Mouse (Mus musculus) heart, embryonic 13.5 days (tissue): ENCODE results near the gene Socs7. TPM values are rescaled to one million over a fixed set of nuclear protein-coding genes. Genes with fewer than 3 reads are reported as not detected.

Experiments
- ATAC-seq: fragments of 200-750 bp; cut with Nextera tagmentation; 2 replicates; pipeline ENCODE4 v1.8.0; 2017; ENCODE audit warnings: moderate TSS enrichment; ENCODE audit not compliant: insufficient number of reproducible peaks, low FRiP score, low TSS enrichment; ENCODE audit errors: extremely low read depth
- H3K27ac ChIP-seq: fragments of 300-500 bp; sonication (generic); replicated peaks from 2 replicates; pipeline ENCODE4 v1.5.1; 2015; ENCODE audit warnings: moderate library complexity, mild to moderate bottlenecking, inconsistent platforms
- H3K27me3 ChIP-seq: fragments of 300-500 bp; sonication (generic); replicated peaks from 2 replicates; pipeline ENCODE4 v1.6.1; 2015; ENCODE audit warnings: mild to moderate bottlenecking, inconsistent platforms
- H3K36me3 ChIP-seq: fragments of 300-500 bp; sonication (generic); 2 replicates; pipeline ENCODE4 v1.6.1; 2015; ENCODE audit warnings: mild to moderate bottlenecking, inconsistent platforms
- H3K4me1 ChIP-seq: fragments of 300-500 bp; sonication (generic); 2 replicates; pipeline ENCODE4 v1.6.1; 2015; ENCODE audit warnings: inconsistent platforms
- H3K4me2 ChIP-seq: fragments of 300-500 bp; sonication (generic); 2 replicates; pipeline ENCODE4 v1.6.1; 2015; ENCODE audit warnings: inconsistent platforms, mild to moderate bottlenecking, moderate library complexity
- H3K4me3 ChIP-seq: fragments of 300-500 bp; sonication (generic); 2 replicates; pipeline ENCODE4 v1.5.1; 2015; ENCODE audit warnings: moderate library complexity, mild to moderate bottlenecking, inconsistent platforms
- H3K9ac ChIP-seq: fragments of 300-500 bp; sonication (generic); 2 replicates; pipeline ENCODE4 v1.6.1; 2015; ENCODE audit warnings: inconsistent platforms, mild to moderate bottlenecking, moderate library complexity
- H3K9me3 ChIP-seq: fragments of 300-500 bp; sonication (generic); 2 replicates; pipeline ENCODE4 v1.6.1; 2016; ENCODE audit warnings: inconsistent platforms
- WGBS: fragments of 180-500 bp; shearing (Covaris S2); methylation state at CpG from one replicate; pipeline ENCODE4 v1.1.7; 2015; ENCODE audit warnings: mixed read lengths; 5-methylcytosine and 5-hydroxymethylcytosine counted together
- polyA plus RNA-seq: library from polyadenylated mRNA; unstranded; fragments of >200 nt; fragmentation: Nextera tagmentation; extraction: Ambion mirVana; gene quantifications from 2 replicates; pipeline ENCODE4 v1.2.1, GENCODE M21; 2015

Gene Socs7
- polyA plus RNA-seq, 1 experiment from 2014 or later = 3.4 TPM

GRCm38 (mm10) chr11:97419540-97419900, 57.2 kb downstream of the Socs7 start:
- 53% methylated on average over 5 of the region's 5 CpGs for WGBS
- H3K4me1 ChIP-seq = peaks cover 78% of the 10 kb centered on the region
- H3K27me3 ChIP-seq = no peaks in the 10 kb centered on the region
- no peak overlapping the region for H3K4me3 ChIP-seq
- peak overlapping the region; percentile 24 for H3K9ac ChIP-seq
- no peak for ATAC-seq
- no peaks in the 10 kb centered on the region for H3K9me3 ChIP-seq
- H3K36me3 ChIP-seq = peaks cover 4% of the 10 kb centered on the region; the same call in 1 of the 2 replicates
- H3K27ac ChIP-seq = peak overlapping the region; percentile 58; the same call in 1 of the 2 replicates
- H3K4me2 ChIP-seq = no peak overlapping the region

DNA sequence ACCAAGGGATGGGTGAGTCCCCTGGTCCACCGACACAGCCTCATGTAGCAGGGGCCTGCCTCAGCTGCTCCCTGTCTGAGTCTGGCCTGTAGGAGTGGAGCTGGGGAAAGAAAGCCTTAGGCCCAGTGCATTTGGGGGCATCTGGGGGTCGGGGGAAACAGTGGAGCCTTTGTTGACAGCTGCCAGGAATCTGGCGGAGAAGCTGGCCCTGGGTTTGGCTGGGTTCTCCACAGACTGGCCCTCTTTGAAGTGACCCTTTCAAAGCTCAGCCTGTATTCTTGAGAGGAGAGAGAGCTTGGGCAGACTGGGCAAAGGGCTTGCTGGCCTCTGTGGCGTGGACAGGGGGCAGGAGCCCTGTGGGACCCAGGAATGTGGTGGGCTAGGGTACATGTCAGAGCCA, 60.2 kb downstream of the Socs7 start:
- Histone ChIP-seq H3K36me3 (peaks cover 9% of the 10 kb centered on the region; the same call in 1 of the 2 replicates), H3K27ac (peak overlapping the region; percentile 55), H3K4me3 (no peak overlapping the region), H3K9me3 (no peaks in the 10 kb centered on the region), H3K27me3 (no peaks in the 10 kb centered on the region), H3K9ac (peak overlapping the region; percentile 63), H3K4me1 (peaks cover 68% of the 10 kb centered on the region), H3K4me2 (no peak overlapping the region)
- WGBS = 47% methylated on average over 4 of the region's 4 CpGs
- no peak for ATAC-seq

DNA sequence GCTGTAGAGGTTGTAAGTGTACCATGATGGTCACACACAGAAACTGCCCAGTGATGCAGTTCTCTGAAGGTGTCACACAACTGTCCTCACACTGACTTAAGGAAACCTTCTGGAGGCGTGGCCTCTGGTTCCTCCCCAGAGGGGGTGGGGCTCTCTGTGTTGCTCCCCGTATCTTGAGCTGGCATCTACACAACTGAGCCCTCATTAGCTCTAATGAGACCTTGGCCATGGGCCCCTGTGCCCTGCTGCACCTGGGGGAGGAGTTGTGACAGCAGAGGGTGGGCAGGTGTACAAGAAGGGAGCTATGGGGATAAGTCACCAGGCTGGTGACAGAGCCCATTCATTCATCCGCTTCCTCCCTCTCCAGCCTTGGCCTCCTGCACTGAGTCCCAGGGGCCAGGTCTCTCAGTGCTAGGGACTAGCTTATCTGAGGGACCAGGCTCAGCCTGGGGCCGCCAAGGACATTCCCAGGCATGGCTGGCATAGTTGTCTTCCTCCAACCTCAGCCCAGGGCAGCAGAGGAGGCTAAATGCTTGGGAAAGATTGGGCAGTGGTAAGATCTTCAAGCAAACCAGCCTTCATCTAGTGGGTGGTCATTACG, 61.8 kb downstream of the Socs7 start:
- no peak overlapping the region for H3K4me3 ChIP-seq
- no peaks in the 10 kb centered on the region for H3K27me3 ChIP-seq
- WGBS = 34% methylated on average over 5 of the region's 5 CpGs
- peak overlapping the region; percentile 37 for H3K9ac ChIP-seq
- H3K4me1 ChIP-seq = peaks cover 68% of the 10 kb centered on the region
- peak overlapping the region; percentile 72 for H3K27ac ChIP-seq
- no peaks in the 10 kb centered on the region for H3K9me3 ChIP-seq
- H3K4me2 ChIP-seq = no peak overlapping the region
- no peak for ATAC-seq
- peaks cover 9% of the 10 kb centered on the region; the same call in 1 of the 2 replicates for H3K36me3 ChIP-seq

- H3K27ac ChIP-seq = peak overlapping the region; percentile 72
- WGBS = 46% methylated on average over 3 of the region's 3 CpGs
Measured at GRCm38 (mm10) chr11:97424802-97425201, 62.5 kb downstream of the Socs7 start.

GRCm38 (mm10) chr11:97427794-97428725, 65.7 kb downstream of the Socs7 start:
- H3K9ac ChIP-seq = peak overlapping the region; percentile 76
- 2% methylated on average over 32 of the region's 32 CpGs for WGBS
- peak; percentile 85 for ATAC-seq
- H3K4me3 ChIP-seq = peak overlapping the region; percentile 51
- no peaks in the 10 kb centered on the region for H3K9me3 ChIP-seq
- no peaks in the 10 kb centered on the region for H3K27me3 ChIP-seq
- H3K36me3 ChIP-seq = peaks cover 10% of the 10 kb centered on the region; the same call in 1 of the 2 replicates
- peak overlapping the region; percentile 75 for H3K4me2 ChIP-seq
- peaks cover 59% of the 10 kb centered on the region for H3K4me1 ChIP-seq
- H3K27ac ChIP-seq = peak overlapping the region; percentile 90

More at GRCm38 (mm10) chr11:97424802-97425201, 62.5 kb downstream of the Socs7 start:
- Histone ChIP-seq H3K27me3 (no peaks in the 10 kb centered on the region), H3K4me2 (no peak overlapping the region), H3K4me1 (peaks cover 68% of the 10 kb centered on the region), H3K9me3 (no peaks in the 10 kb centered on the region), H3K36me3 (peaks cover 6% of the 10 kb centered on the region; the same call in 1 of the 2 replicates), H3K9ac (peak overlapping the region; percentile 37), H3K4me3 (no peak overlapping the region)
- no peak for ATAC-seq

GRCm38 (mm10) chr11:97428726-97429077, 66.4 kb downstream of the Socs7 start:
- H3K9ac ChIP-seq = peak overlapping the region; percentile 51
- H3K4me2 ChIP-seq = peak overlapping the region; percentile 75
- peak overlapping the region; percentile 90 for H3K27ac ChIP-seq
- 18% methylated on average over 4 of the region's 4 CpGs for WGBS
- H3K4me3 ChIP-seq = peak overlapping the region; percentile 51
- H3K4me1 ChIP-seq = peaks cover 58% of the 10 kb centered on the region
- peaks cover 11% of the 10 kb centered on the region; the same call in 1 of the 2 replicates for H3K36me3 ChIP-seq
- no peaks in the 10 kb centered on the region for H3K27me3 ChIP-seq
- H3K9me3 ChIP-seq = no peaks in the 10 kb centered on the region
- no peak for ATAC-seq

GRCm38 (mm10) chr11:97429615-97430014, 67.3 kb downstream of the Socs7 start:
- no peaks in the 10 kb centered on the region for H3K27me3 ChIP-seq
- WGBS = 56% methylated on average over 8 of the region's 8 CpGs
- no peak overlapping the region for H3K4me3 ChIP-seq
- no peaks in the 10 kb centered on the region for H3K9me3 ChIP-seq
- no peak overlapping the region for H3K4me2 ChIP-seq
- H3K4me1 ChIP-seq = peaks cover 56% of the 10 kb centered on the region
- H3K27ac ChIP-seq = peak overlapping the region; percentile 90
- no peak for ATAC-seq
- no peak overlapping the region for H3K9ac ChIP-seq
- peaks cover 15% of the 10 kb centered on the region; the same call in 1 of the 2 replicates for H3K36me3 ChIP-seq

- Histone ChIP-seq H3K9ac (no peak overlapping the region), H3K4me2 (no peak overlapping the region), H3K4me3 (no peak overlapping the region), H3K27me3 (no peaks in the 10 kb centered on the region), H3K4me1 (peaks cover 75% of the 10 kb centered on the region), H3K36me3 (peaks cover 10% of the 10 kb centered on the region; the same call in 1 of the 2 replicates), H3K9me3 (no peaks in the 10 kb centered on the region), H3K27ac (no peak overlapping the region)
- ATAC-seq = no peak
- WGBS = 14% methylated on average over 3 of the region's 3 CpGs
Measured at GRCm38 (mm10) chr11:97432015-97432414, 69.7 kb downstream of the Socs7 start.

DNA sequence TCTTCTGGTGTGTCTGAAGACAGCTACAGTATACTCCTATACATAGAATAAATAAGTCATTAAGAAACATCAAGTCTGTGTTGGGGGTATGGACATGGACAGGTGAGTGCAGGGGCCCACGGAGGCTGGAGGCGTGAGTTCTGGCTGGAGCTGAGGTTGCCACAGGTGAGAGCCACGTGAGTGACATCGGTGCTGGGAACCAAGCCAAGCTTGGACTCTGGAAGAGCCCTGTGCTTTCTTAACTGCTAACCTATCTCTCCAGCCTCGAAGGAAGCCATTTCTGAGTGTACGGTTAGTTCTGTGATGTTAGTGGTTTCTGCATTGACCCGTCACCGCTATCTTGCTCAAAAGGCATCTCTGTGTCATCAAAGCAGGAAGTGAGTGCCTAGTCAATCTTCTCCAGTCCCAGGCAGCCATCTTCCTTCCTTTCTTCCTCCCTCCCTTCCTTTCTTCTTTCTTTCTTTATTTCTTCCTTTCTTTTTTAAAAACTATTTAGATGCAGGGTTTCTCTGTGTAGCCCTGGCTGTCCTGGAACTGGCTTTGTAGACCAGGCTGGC, 70.7 kb downstream of the Socs7 start:
- H3K27ac ChIP-seq = peak overlapping the region; percentile 29; the same call in 1 of the 2 replicates
- no peak overlapping the region for H3K9ac ChIP-seq
- no peak overlapping the region for H3K4me3 ChIP-seq
- peaks cover 10% of the 10 kb centered on the region; the same call in 1 of the 2 replicates for H3K36me3 ChIP-seq
- no peaks in the 10 kb centered on the region for H3K9me3 ChIP-seq
- H3K27me3 ChIP-seq = no peaks in the 10 kb centered on the region
- 62% methylated on average over 8 of the region's 8 CpGs for WGBS
- no peak for ATAC-seq
- no peak overlapping the region for H3K4me2 ChIP-seq
- peaks cover 75% of the 10 kb centered on the region for H3K4me1 ChIP-seq

DNA sequence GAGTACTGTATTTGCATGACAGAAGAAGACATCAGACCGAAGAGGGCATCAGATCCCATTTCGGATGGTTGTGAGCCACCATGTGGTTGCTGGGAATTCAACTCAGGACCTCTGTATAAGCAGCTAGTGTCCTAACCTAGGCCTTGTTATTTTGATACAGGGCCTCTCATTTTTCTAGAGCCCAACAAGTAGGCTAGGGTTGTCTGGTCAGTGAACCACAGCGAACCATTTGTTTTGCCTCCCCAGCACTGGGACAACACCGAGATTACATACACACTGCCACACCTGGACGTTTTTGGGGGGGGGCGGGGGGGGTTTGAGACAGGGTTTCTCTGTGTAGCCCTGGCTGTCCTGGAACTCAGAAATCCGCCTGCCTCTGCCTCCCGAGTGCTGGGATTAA, 71.8 kb downstream of the Socs7 start:
- no peak for ATAC-seq
- no peaks in the 10 kb centered on the region for H3K27me3 ChIP-seq
- peak overlapping the region; percentile 98 for H3K27ac ChIP-seq
- no peak overlapping the region for H3K9ac ChIP-seq
- peaks cover 76% of the 10 kb centered on the region for H3K4me1 ChIP-seq
- no peak overlapping the region for H3K4me3 ChIP-seq
- 79% methylated on average over 8 of the region's 8 CpGs for WGBS
- H3K36me3 ChIP-seq = peaks cover 10% of the 10 kb centered on the region; the same call in 1 of the 2 replicates
- no peaks in the 10 kb centered on the region for H3K9me3 ChIP-seq
- H3K4me2 ChIP-seq = peak overlapping the region; percentile 64
